Mouse (Mus musculus): ENCODE measurements around the gene Plb1. TPM values are rescaled to one million over a fixed set of nuclear protein-coding genes. Genes with fewer than 3 reads are reported as not detected.

The Plb1 gene
- polyA plus RNA-seq, 1 experiment from 2014 or later: 0.09 TPM

GRCm38 (mm10) chr5:32217477-32217876 lies 15.0 kb upstream of the Plb1 start:
- Histone ChIP-seq H3K4me1 (ENCODE audit: control insufficient read depth, insufficient read depth, low read length) (no peaks in the 10 kb centered on the region), H3K4me2 (ENCODE audit: low read length) (no peak overlapping the region), H3K9ac (ENCODE audit: low read length) (no peak overlapping the region), H3K4me3 (ENCODE audit: low read depth, low read length) (no peak overlapping the region), H3K27me3 (replicated peaks; ENCODE audit: control insufficient read depth, insufficient read depth, low read length) (no peaks in the 10 kb centered on the region), H3K9me3 (replicated peaks; ENCODE audit: control insufficient read depth, low read length) (no peaks in the 10 kb centered on the region), H3K27ac (ENCODE audit: low read depth, low read length) (no peak overlapping the region), H3K36me3 (ENCODE audit: control insufficient read depth, insufficient read depth, low read length) (no peaks in the 10 kb centered on the region)
- ATAC-seq (no peak), DNase-seq (ENCODE audit: low spot score) (no peak)
- 84% methylated on average over 8 of the region's 8 CpGs for WGBS

- no peak overlapping the region for H3K4me3 ChIP-seq (ENCODE audit: low read depth, low read length)
- DNase-seq (ENCODE audit: low spot score) (no peak), ATAC-seq (no peak)
- no peaks in the 10 kb centered on the region for H3K9me3 ChIP-seq (replicated peaks; ENCODE audit: control insufficient read depth, low read length)
- no peak overlapping the region for H3K4me2 ChIP-seq (ENCODE audit: low read length)
- H3K4me1 ChIP-seq (ENCODE audit: control insufficient read depth, insufficient read depth, low read length): no peaks in the 10 kb centered on the region
- H3K27me3 ChIP-seq (replicated peaks; ENCODE audit: control insufficient read depth, insufficient read depth, low read length): no peaks in the 10 kb centered on the region
- 35% methylated on average over 4 of the region's 4 CpGs for WGBS
- H3K9ac ChIP-seq (ENCODE audit: low read length): no peak overlapping the region
- no peaks in the 10 kb centered on the region for H3K36me3 ChIP-seq (ENCODE audit: control insufficient read depth, insufficient read depth, low read length)
- H3K27ac ChIP-seq (ENCODE audit: low read depth, low read length): no peak overlapping the region
Observed at GRCm38 (mm10) chr5:32230372-32230771, 2.1 kb upstream of the Plb1 start.

GRCm38 (mm10) chr5:32239337-32239736 lies 6.8 kb downstream of the Plb1 start:
- 89% methylated on average over 2 of the region's 2 CpGs for WGBS
- Histone ChIP-seq H3K4me2 (ENCODE audit: low read length) (no peak overlapping the region), H3K9me3 (replicated peaks; ENCODE audit: control insufficient read depth, low read length) (no peaks in the 10 kb centered on the region), H3K4me3 (ENCODE audit: low read depth, low read length) (no peak overlapping the region), H3K36me3 (ENCODE audit: control insufficient read depth, insufficient read depth, low read length) (no peaks in the 10 kb centered on the region), H3K9ac (ENCODE audit: low read length) (no peak overlapping the region), H3K4me1 (ENCODE audit: control insufficient read depth, insufficient read depth, low read length) (no peaks in the 10 kb centered on the region), H3K27me3 (replicated peaks; ENCODE audit: control insufficient read depth, insufficient read depth, low read length) (no peaks in the 10 kb centered on the region), H3K27ac (ENCODE audit: low read depth, low read length) (no peak overlapping the region)
- ATAC-seq (no peak), DNase-seq (ENCODE audit: low spot score) (no peak)

GRCm38 (mm10) chr5:32240741-32241140 lies 8.2 kb downstream of the Plb1 start:
- Histone ChIP-seq H3K27ac (ENCODE audit: low read depth, low read length) (no peak overlapping the region), H3K9ac (ENCODE audit: low read length) (no peak overlapping the region), H3K27me3 (replicated peaks; ENCODE audit: control insufficient read depth, insufficient read depth, low read length) (no peaks in the 10 kb centered on the region), H3K4me2 (ENCODE audit: low read length) (no peak overlapping the region), H3K4me3 (ENCODE audit: low read depth, low read length) (no peak overlapping the region), H3K9me3 (replicated peaks; ENCODE audit: control insufficient read depth, low read length) (no peaks in the 10 kb centered on the region), H3K36me3 (ENCODE audit: control insufficient read depth, insufficient read depth, low read length) (no peaks in the 10 kb centered on the region), H3K4me1 (ENCODE audit: control insufficient read depth, insufficient read depth, low read length) (no peaks in the 10 kb centered on the region)
- 72% methylated on average over 2 of the region's 2 CpGs for WGBS
- ATAC-seq: no peak
- no peak for DNase-seq (ENCODE audit: low spot score)

GRCm38 (mm10) chr5:32243286-32243885 lies 10.9 kb downstream of the Plb1 start:
- Histone ChIP-seq H3K36me3 (ENCODE audit: control insufficient read depth, insufficient read depth, low read length) (no peaks in the 10 kb centered on the region), H3K4me3 (ENCODE audit: low read depth, low read length) (no peak overlapping the region), H3K4me2 (ENCODE audit: low read length) (no peak overlapping the region), H3K27ac (ENCODE audit: low read depth, low read length) (no peak overlapping the region), H3K9ac (ENCODE audit: low read length) (no peak overlapping the region), H3K27me3 (replicated peaks; ENCODE audit: control insufficient read depth, insufficient read depth, low read length) (no peaks in the 10 kb centered on the region), H3K9me3 (replicated peaks; ENCODE audit: control insufficient read depth, low read length) (no peaks in the 10 kb centered on the region), H3K4me1 (ENCODE audit: control insufficient read depth, insufficient read depth, low read length) (no peaks in the 10 kb centered on the region)
- 46% methylated on average over 7 of the region's 7 CpGs for WGBS
- DNase-seq (ENCODE audit: low spot score): no peak
- ATAC-seq: no peak

GRCm38 (mm10) chr5:32245385-32245784 lies 12.9 kb downstream of the Plb1 start:
- no peaks in the 10 kb centered on the region for H3K27me3 ChIP-seq (replicated peaks; ENCODE audit: control insufficient read depth, insufficient read depth, low read length)
- H3K9me3 ChIP-seq (replicated peaks; ENCODE audit: control insufficient read depth, low read length): no peaks in the 10 kb centered on the region
- no peak overlapping the region for H3K9ac ChIP-seq (ENCODE audit: low read length)
- no peak overlapping the region for H3K4me3 ChIP-seq (ENCODE audit: low read depth, low read length)
- no peak overlapping the region for H3K4me2 ChIP-seq (ENCODE audit: low read length)
- ATAC-seq (no peak), DNase-seq (ENCODE audit: low spot score) (no peak)
- no peaks in the 10 kb centered on the region for H3K4me1 ChIP-seq (ENCODE audit: control insufficient read depth, insufficient read depth, low read length)
- no peaks in the 10 kb centered on the region for H3K36me3 ChIP-seq (ENCODE audit: control insufficient read depth, insufficient read depth, low read length)
- H3K27ac ChIP-seq (ENCODE audit: low read depth, low read length): no peak overlapping the region
- WGBS: 96% methylated on average over 3 of the region's 3 CpGs

- Histone ChIP-seq H3K4me2 (ENCODE audit: low read length) (no peak overlapping the region), H3K27me3 (replicated peaks; ENCODE audit: control insufficient read depth, insufficient read depth, low read length) (no peaks in the 10 kb centered on the region), H3K4me1 (ENCODE audit: control insufficient read depth, insufficient read depth, low read length) (no peaks in the 10 kb centered on the region), H3K9me3 (replicated peaks; ENCODE audit: control insufficient read depth, low read length) (no peaks in the 10 kb centered on the region), H3K27ac (ENCODE audit: low read depth, low read length) (no peak overlapping the region), H3K4me3 (ENCODE audit: low read depth, low read length) (no peak overlapping the region), H3K36me3 (ENCODE audit: control insufficient read depth, insufficient read depth, low read length) (no peaks in the 10 kb centered on the region), H3K9ac (ENCODE audit: low read length) (no peak overlapping the region)
- WGBS: 51% methylated on average over 5 of the region's 5 CpGs
- ATAC-seq (no peak), DNase-seq (ENCODE audit: low spot score) (no peak)
Observed at GRCm38 (mm10) chr5:32260751-32261150, 28.2 kb downstream of the Plb1 start.

GRCm38 (mm10) chr5:32261251-32261650 lies 28.7 kb downstream of the Plb1 start:
- Histone ChIP-seq H3K27ac (ENCODE audit: low read depth, low read length) (no peak overlapping the region), H3K27me3 (replicated peaks; ENCODE audit: control insufficient read depth, insufficient read depth, low read length) (no peaks in the 10 kb centered on the region), H3K4me2 (ENCODE audit: low read length) (no peak overlapping the region), H3K36me3 (ENCODE audit: control insufficient read depth, insufficient read depth, low read length) (no peaks in the 10 kb centered on the region), H3K4me3 (ENCODE audit: low read depth, low read length) (no peak overlapping the region), H3K9me3 (replicated peaks; ENCODE audit: control insufficient read depth, low read length) (no peaks in the 10 kb centered on the region), H3K4me1 (ENCODE audit: control insufficient read depth, insufficient read depth, low read length) (no peaks in the 10 kb centered on the region), H3K9ac (ENCODE audit: low read length) (no peak overlapping the region)
- DNase-seq (ENCODE audit: low spot score): no peak
- ATAC-seq: no peak
- 82% methylated on average over 3 of the region's 3 CpGs for WGBS

GRCm38 (mm10) chr5:32262534-32262933 lies 30.0 kb downstream of the Plb1 start:
- no peaks in the 10 kb centered on the region for H3K36me3 ChIP-seq (ENCODE audit: control insufficient read depth, insufficient read depth, low read length)
- DNase-seq (ENCODE audit: low spot score): no peak

More at GRCm38 (mm10) chr5:32262534-32262933, 30.0 kb downstream of the Plb1 start:
- no peak for ATAC-seq
- no peaks in the 10 kb centered on the region for H3K27me3 ChIP-seq (replicated peaks; ENCODE audit: control insufficient read depth, insufficient read depth, low read length)
- 91% methylated on average over 4 of the region's 4 CpGs for WGBS
- no peak overlapping the region for H3K27ac ChIP-seq (ENCODE audit: low read depth, low read length)
- no peaks in the 10 kb centered on the region for H3K4me1 ChIP-seq (ENCODE audit: control insufficient read depth, insufficient read depth, low read length)
- H3K4me2 ChIP-seq (ENCODE audit: low read length): no peak overlapping the region
- H3K4me3 ChIP-seq (ENCODE audit: low read depth, low read length): no peak overlapping the region
- H3K9ac ChIP-seq (ENCODE audit: low read length): no peak overlapping the region
- H3K9me3 ChIP-seq (replicated peaks; ENCODE audit: control insufficient read depth, low read length): no peaks in the 10 kb centered on the region

Data from forebrain, embryonic 14.5 days (tissue).